Mouse (Mus musculus): Measurements from ENCODE around the gene Man1a. TPM values are rescaled to one million over a fixed set of nuclear protein-coding genes. Genes with fewer than 3 reads are reported as not detected.
A peak's percentile ranks its signal among the peaks of the same experiment; 100 is the strongest.

The Man1a gene
- polyA plus RNA-seq (2012; rRNA removed) = 6.2 and 8.5 TPM in 2 replicates

GRCm38 (mm10) chr10:54076420-54076819 is at the start of gene Man1a:
Gene Man1a (minus strand): TSS chr10:54076609.
- DNase-seq (ENCODE audit: low read depth) = peak; percentile 19

GRCm38 (mm10) chr10:54121816-54122215 is 45.4 kb upstream of the Man1a start:
- DNase-seq (ENCODE audit: low read depth) = no peak
- TF ChIP-seq CTCF (IDR thresholded peaks at IDR 0.05; ENCODE audit: borderline replicate concordance, extremely low read depth, insufficient read depth, insufficient read length) (no peak), POLR2A (IDR thresholded peaks at IDR 0.05; ENCODE audit: borderline replicate concordance, extremely low read depth, insufficient read depth, insufficient read length, poor library complexity, severe bottlenecking) (no peak)

More at GRCm38 (mm10) chr10:54076420-54076819, at the start of gene Man1a:
- TF ChIP-seq POLR2A (IDR thresholded peaks at IDR 0.05; ENCODE audit: borderline replicate concordance, extremely low read depth, insufficient read depth, insufficient read length, poor library complexity, severe bottlenecking) (no peak), CTCF (IDR thresholded peaks at IDR 0.05; ENCODE audit: borderline replicate concordance, extremely low read depth, insufficient read depth, insufficient read length) (no peak)

- DNase-seq (ENCODE audit: low read depth) = no peak
- no peak for TF ChIP-seq CTCF (IDR thresholded peaks at IDR 0.05; ENCODE audit: borderline replicate concordance, extremely low read depth, insufficient read depth, insufficient read length)
- no peak for TF ChIP-seq POLR2A (IDR thresholded peaks at IDR 0.05; ENCODE audit: borderline replicate concordance, extremely low read depth, insufficient read depth, insufficient read length, poor library complexity, severe bottlenecking)
Observed at GRCm38 (mm10) chr10:54120375-54120774, 44.0 kb upstream of the Man1a start.

DNA sequence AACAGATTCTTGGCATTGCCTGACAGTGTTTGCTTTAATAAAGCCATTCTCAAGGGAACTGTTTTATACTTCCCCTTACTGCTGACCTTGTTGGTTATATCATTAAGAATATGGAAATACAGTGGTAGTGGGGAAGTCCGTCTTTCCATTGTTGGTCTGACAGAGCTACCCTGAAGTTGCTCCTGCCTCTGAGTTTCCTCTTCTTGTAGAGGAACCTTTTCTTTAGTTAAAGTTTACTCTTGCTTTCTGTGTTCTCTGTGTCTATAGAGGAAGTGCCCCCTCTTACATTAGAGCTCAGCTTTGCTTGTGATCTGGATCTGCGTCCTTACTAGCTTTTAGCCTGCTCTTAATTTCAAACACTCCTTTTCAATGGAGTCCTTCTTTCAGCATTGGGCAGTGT is 42.9 kb upstream of the Man1a start:
- no peak for TF ChIP-seq CTCF (IDR thresholded peaks at IDR 0.05; ENCODE audit: borderline replicate concordance, extremely low read depth, insufficient read depth, insufficient read length)
- no peak for TF ChIP-seq POLR2A (IDR thresholded peaks at IDR 0.05; ENCODE audit: borderline replicate concordance, extremely low read depth, insufficient read depth, insufficient read length, poor library complexity, severe bottlenecking)
- no peak for DNase-seq (ENCODE audit: low read depth)

GRCm38 (mm10) chr10:54118223-54118912 is 42.0 kb upstream of the Man1a start:
- no peak for DNase-seq (ENCODE audit: low read depth)
- no peak for TF ChIP-seq POLR2A (IDR thresholded peaks at IDR 0.05; ENCODE audit: borderline replicate concordance, extremely low read depth, insufficient read depth, insufficient read length, poor library complexity, severe bottlenecking)
- no peak for TF ChIP-seq CTCF (IDR thresholded peaks at IDR 0.05; ENCODE audit: borderline replicate concordance, extremely low read depth, insufficient read depth, insufficient read length)

GRCm38 (mm10) chr10:54117763-54118162 is 41.4 kb upstream of the Man1a start:
- DNase-seq (ENCODE audit: low read depth) = peak; percentile 9
- no peak for TF ChIP-seq POLR2A (IDR thresholded peaks at IDR 0.05; ENCODE audit: borderline replicate concordance, extremely low read depth, insufficient read depth, insufficient read length, poor library complexity, severe bottlenecking)
- no peak for TF ChIP-seq CTCF (IDR thresholded peaks at IDR 0.05; ENCODE audit: borderline replicate concordance, extremely low read depth, insufficient read depth, insufficient read length)

GRCm38 (mm10) chr10:54103671-54104070 is 27.3 kb upstream of the Man1a start:
- no peak for DNase-seq (ENCODE audit: low read depth)
- TF ChIP-seq CTCF (IDR thresholded peaks at IDR 0.05; ENCODE audit: borderline replicate concordance, extremely low read depth, insufficient read depth, insufficient read length) = no peak
- TF ChIP-seq POLR2A (IDR thresholded peaks at IDR 0.05; ENCODE audit: borderline replicate concordance, extremely low read depth, insufficient read depth, insufficient read length, poor library complexity, severe bottlenecking) = no peak

- no peak for DNase-seq (ENCODE audit: low read depth)
- TF ChIP-seq POLR2A (IDR thresholded peaks at IDR 0.05; ENCODE audit: borderline replicate concordance, extremely low read depth, insufficient read depth, insufficient read length, poor library complexity, severe bottlenecking) (no peak), CTCF (IDR thresholded peaks at IDR 0.05; ENCODE audit: borderline replicate concordance, extremely low read depth, insufficient read depth, insufficient read length) (no peak)
Observed at GRCm38 (mm10) chr10:54092081-54092480, 15.7 kb upstream of the Man1a start.

DNA sequence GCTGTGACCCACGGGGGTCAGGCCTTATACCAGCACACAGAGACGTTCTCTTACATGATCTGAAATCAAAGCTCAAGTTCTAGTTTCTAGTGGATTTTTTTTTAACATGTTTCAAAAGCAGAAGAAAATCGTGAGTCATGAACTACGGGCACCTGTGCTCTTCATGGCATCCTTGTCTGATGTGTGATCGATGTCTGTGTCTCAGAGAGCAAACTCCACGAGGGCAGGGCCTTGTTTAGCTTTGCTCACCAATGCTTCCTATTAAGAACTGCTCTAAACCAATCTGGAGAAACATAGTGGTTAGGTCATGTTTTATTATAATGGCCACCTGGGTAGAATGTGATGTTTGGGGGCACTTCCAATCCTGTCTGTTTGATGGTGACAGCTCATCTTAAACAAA is 13.5 kb upstream of the Man1a start:
- no peak for DNase-seq (ENCODE audit: low read depth)
- no peak for TF ChIP-seq POLR2A (IDR thresholded peaks at IDR 0.05; ENCODE audit: borderline replicate concordance, extremely low read depth, insufficient read depth, insufficient read length, poor library complexity, severe bottlenecking)
- TF ChIP-seq CTCF (IDR thresholded peaks at IDR 0.05; ENCODE audit: borderline replicate concordance, extremely low read depth, insufficient read depth, insufficient read length) = no peak

- TF ChIP-seq CTCF (IDR thresholded peaks at IDR 0.05; ENCODE audit: borderline replicate concordance, extremely low read depth, insufficient read depth, insufficient read length) (no peak), POLR2A (IDR thresholded peaks at IDR 0.05; ENCODE audit: borderline replicate concordance, extremely low read depth, insufficient read depth, insufficient read length, poor library complexity, severe bottlenecking) (no peak)
- no peak for DNase-seq (ENCODE audit: low read depth)
Observed at GRCm38 (mm10) chr10:54087346-54087745, 10.9 kb upstream of the Man1a start.

DNA sequence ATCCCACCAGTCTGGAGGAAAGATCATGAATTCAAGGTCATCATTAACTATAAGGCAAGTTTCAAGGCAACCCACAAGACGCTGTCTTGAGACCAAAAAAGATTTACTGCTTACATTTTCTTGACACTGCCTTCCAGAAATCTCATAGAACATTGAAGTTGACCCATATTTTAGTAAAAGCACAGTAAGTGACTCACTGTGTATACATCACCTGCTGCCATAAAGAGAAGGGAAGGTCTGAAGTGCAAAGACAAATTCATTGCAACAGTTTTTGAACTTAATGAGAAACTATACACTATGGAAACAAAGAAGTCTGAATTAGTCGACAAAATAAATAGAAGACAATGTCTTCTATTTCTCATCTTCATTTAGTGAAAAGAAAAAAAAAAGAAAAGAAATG is 8.7 kb upstream of the Man1a start:
- no peak for TF ChIP-seq CTCF (IDR thresholded peaks at IDR 0.05; ENCODE audit: borderline replicate concordance, extremely low read depth, insufficient read depth, insufficient read length)
- TF ChIP-seq POLR2A (IDR thresholded peaks at IDR 0.05; ENCODE audit: borderline replicate concordance, extremely low read depth, insufficient read depth, insufficient read length, poor library complexity, severe bottlenecking) = no peak
- DNase-seq (ENCODE audit: low read depth) = no peak

- no peak for DNase-seq (ENCODE audit: low read depth)
- TF ChIP-seq POLR2A (IDR thresholded peaks at IDR 0.05; ENCODE audit: borderline replicate concordance, extremely low read depth, insufficient read depth, insufficient read length, poor library complexity, severe bottlenecking) (no peak), CTCF (IDR thresholded peaks at IDR 0.05; ENCODE audit: borderline replicate concordance, extremely low read depth, insufficient read depth, insufficient read length) (no peak)
Observed at GRCm38 (mm10) chr10:54077005-54077404, 596 bp upstream of the Man1a start.

Data from brain, embryonic 14.5 days (tissue).